Mouse (Mus musculus): ENCODE measurements around the gene Nubpl. TPM values are rescaled to one million over a fixed set of nuclear protein-coding genes. Genes with fewer than 3 reads are reported as not detected.
A peak's percentile ranks its signal among the peaks of the same experiment; 100 is the strongest.

Gene Nubpl
- polyA plus RNA-seq, 2 experiments: 4.9 to 11.6 TPM

- DNase-seq (ENCODE audit: low spot score): peak; percentile 9
- Histone ChIP-seq H3K27ac (replicated peaks; ENCODE audit: low read depth, low read length) (no peak overlapping the region), H3K27me3 (ENCODE audit: control insufficient read depth, insufficient read depth, low read length) (no peaks in the 10 kb centered on the region), H3K9me3 (ENCODE audit: control insufficient read depth, low read length) (no peaks in the 10 kb centered on the region), H3K4me3 (replicated peaks; ENCODE audit: low read length) (no peak overlapping the region), H3K9ac (ENCODE audit: low read depth, low read length, severe bottlenecking) (no peak overlapping the region), H3K4me1 (ENCODE audit: control insufficient read depth, insufficient read depth, low read length) (peaks cover 5% of the 10 kb centered on the region; the same call in 1 of the 2 replicates), H3K36me3 (ENCODE audit: control insufficient read depth, insufficient read depth, low read length) (no peaks in the 10 kb centered on the region), H3K4me2 (replicated peaks; ENCODE audit: low read depth, low read length, severe bottlenecking) (no peak overlapping the region)
- TF ChIP-seq POLR2A (IDR thresholded peaks at IDR 0.05; ENCODE audit: borderline replicate concordance, extremely low read depth, insufficient read depth, insufficient read length): no peak
- peak; percentile 9; the same call in 1 of the 2 replicates for ATAC-seq (ENCODE audit: low FRiP score, low read depth)
- WGBS: 32% methylated on average over 3 of the region's 3 CpGs
Measured at GRCm38 (mm10) chr12:52126407-52126806, 28.9 kb downstream of the Nubpl start.

GRCm38 (mm10) chr12:52129072-52129471, 31.5 kb downstream of the Nubpl start:
- DNase-seq (ENCODE audit: low spot score): no peak
- ATAC-seq (ENCODE audit: low FRiP score, low read depth): no peak
- H3K4me3 ChIP-seq (replicated peaks; ENCODE audit: low read length): no peak overlapping the region
- no peak for TF ChIP-seq POLR2A (IDR thresholded peaks at IDR 0.05; ENCODE audit: borderline replicate concordance, extremely low read depth, insufficient read depth, insufficient read length)
- H3K27ac ChIP-seq (replicated peaks; ENCODE audit: low read depth, low read length): no peak overlapping the region
- no peaks in the 10 kb centered on the region for H3K36me3 ChIP-seq (ENCODE audit: control insufficient read depth, insufficient read depth, low read length)
- H3K4me2 ChIP-seq (replicated peaks; ENCODE audit: low read depth, low read length, severe bottlenecking): no peak overlapping the region
- peaks cover 8% of the 10 kb centered on the region for H3K4me1 ChIP-seq (ENCODE audit: control insufficient read depth, insufficient read depth, low read length)
- 84% methylated on average over 3 of the region's 3 CpGs for WGBS
- H3K9ac ChIP-seq (ENCODE audit: low read depth, low read length, severe bottlenecking): no peak overlapping the region
- H3K27me3 ChIP-seq (ENCODE audit: control insufficient read depth, insufficient read depth, low read length): no peaks in the 10 kb centered on the region
- no peaks in the 10 kb centered on the region for H3K9me3 ChIP-seq (ENCODE audit: control insufficient read depth, low read length)

- H3K9ac ChIP-seq (ENCODE audit: low read depth, low read length, severe bottlenecking): no peak overlapping the region; the same call in 1 of the 2 replicates
- H3K4me3 ChIP-seq (replicated peaks; ENCODE audit: low read length): no peak overlapping the region
- H3K4me1 ChIP-seq (ENCODE audit: control insufficient read depth, insufficient read depth, low read length): peaks cover 7% of the 10 kb centered on the region; the same call in 1 of the 2 replicates
- TF ChIP-seq POLR2A (IDR thresholded peaks at IDR 0.05; ENCODE audit: borderline replicate concordance, extremely low read depth, insufficient read depth, insufficient read length): no peak
- 7% methylated on average over 10 of the region's 10 CpGs for WGBS
- DNase-seq (ENCODE audit: low spot score): peak; percentile 20
- no peaks in the 10 kb centered on the region for H3K9me3 ChIP-seq (ENCODE audit: control insufficient read depth, low read length)
- H3K27me3 ChIP-seq (ENCODE audit: control insufficient read depth, insufficient read depth, low read length): no peaks in the 10 kb centered on the region
- no peak overlapping the region for H3K27ac ChIP-seq (replicated peaks; ENCODE audit: low read depth, low read length)
- no peaks in the 10 kb centered on the region for H3K36me3 ChIP-seq (ENCODE audit: control insufficient read depth, insufficient read depth, low read length)
- peak overlapping the region; percentile 21 for H3K4me2 ChIP-seq (replicated peaks; ENCODE audit: low read depth, low read length, severe bottlenecking)
- no peak for ATAC-seq (ENCODE audit: low FRiP score, low read depth)
Measured at GRCm38 (mm10) chr12:52132256-52132655, 34.7 kb downstream of the Nubpl start.

GRCm38 (mm10) chr12:52138296-52138695, 40.8 kb downstream of the Nubpl start:
- Histone ChIP-seq H3K27me3 (ENCODE audit: control insufficient read depth, insufficient read depth, low read length) (no peaks in the 10 kb centered on the region), H3K4me3 (replicated peaks; ENCODE audit: low read length) (no peak overlapping the region), H3K9me3 (ENCODE audit: control insufficient read depth, low read length) (no peaks in the 10 kb centered on the region), H3K4me2 (replicated peaks; ENCODE audit: low read depth, low read length, severe bottlenecking) (no peak overlapping the region), H3K4me1 (ENCODE audit: control insufficient read depth, insufficient read depth, low read length) (0 out of 2 replicates have a peak, but pooled peaks cover 4% of the 10 kb centered on the region), H3K9ac (ENCODE audit: low read depth, low read length, severe bottlenecking) (no peak overlapping the region), H3K36me3 (ENCODE audit: control insufficient read depth, insufficient read depth, low read length) (no peaks in the 10 kb centered on the region), H3K27ac (replicated peaks; ENCODE audit: low read depth, low read length) (no peak overlapping the region)
- TF ChIP-seq POLR2A (IDR thresholded peaks at IDR 0.05; ENCODE audit: borderline replicate concordance, extremely low read depth, insufficient read depth, insufficient read length): no peak
- no peak for DNase-seq (ENCODE audit: low spot score)
- ATAC-seq (ENCODE audit: low FRiP score, low read depth): no peak
- 83% methylated on average over 4 of the region's 4 CpGs for WGBS

- Histone ChIP-seq H3K36me3 (ENCODE audit: control insufficient read depth, insufficient read depth, low read length) (0 out of 2 replicates have a peak, but pooled peaks cover 5% of the 10 kb centered on the region), H3K4me2 (replicated peaks; ENCODE audit: low read depth, low read length, severe bottlenecking) (no peak overlapping the region), H3K27ac (replicated peaks; ENCODE audit: low read depth, low read length) (no peak overlapping the region), H3K27me3 (ENCODE audit: control insufficient read depth, insufficient read depth, low read length) (no peaks in the 10 kb centered on the region), H3K4me1 (ENCODE audit: control insufficient read depth, insufficient read depth, low read length) (no peaks in the 10 kb centered on the region), H3K9me3 (ENCODE audit: control insufficient read depth, low read length) (no peaks in the 10 kb centered on the region), H3K4me3 (replicated peaks; ENCODE audit: low read length) (no peak overlapping the region), H3K9ac (ENCODE audit: low read depth, low read length, severe bottlenecking) (no peak overlapping the region)
- TF ChIP-seq POLR2A (IDR thresholded peaks at IDR 0.05; ENCODE audit: borderline replicate concordance, extremely low read depth, insufficient read depth, insufficient read length): no peak
- DNase-seq (ENCODE audit: low spot score): no peak
- 85% methylated on average over 2 of the region's 2 CpGs for WGBS
- ATAC-seq (ENCODE audit: low FRiP score, low read depth): no peak
Measured at GRCm38 (mm10) chr12:52146639-52147038, 49.1 kb downstream of the Nubpl start.

- no peaks in the 10 kb centered on the region for H3K27me3 ChIP-seq (ENCODE audit: control insufficient read depth, insufficient read depth, low read length)
- no peak for TF ChIP-seq POLR2A (IDR thresholded peaks at IDR 0.05; ENCODE audit: borderline replicate concordance, extremely low read depth, insufficient read depth, insufficient read length)
- H3K9ac ChIP-seq (ENCODE audit: low read depth, low read length, severe bottlenecking): no peak overlapping the region
- H3K36me3 ChIP-seq (ENCODE audit: control insufficient read depth, insufficient read depth, low read length): no peaks in the 10 kb centered on the region
- ATAC-seq (ENCODE audit: low FRiP score, low read depth): no peak
- 89% methylated on average over 3 of the region's 3 CpGs for WGBS
- H3K27ac ChIP-seq (replicated peaks; ENCODE audit: low read depth, low read length): no peak overlapping the region
- DNase-seq (ENCODE audit: low spot score): no peak
- no peaks in the 10 kb centered on the region for H3K9me3 ChIP-seq (ENCODE audit: control insufficient read depth, low read length)
- no peak overlapping the region for H3K4me2 ChIP-seq (replicated peaks; ENCODE audit: low read depth, low read length, severe bottlenecking)
- no peaks in the 10 kb centered on the region for H3K4me1 ChIP-seq (ENCODE audit: control insufficient read depth, insufficient read depth, low read length)
- H3K4me3 ChIP-seq (replicated peaks; ENCODE audit: low read length): no peak overlapping the region
Measured at GRCm38 (mm10) chr12:52149448-52149847, 51.9 kb downstream of the Nubpl start.
